Mouse (Mus musculus) forebrain, embryonic 15.5 days (tissue): ENCODE data around the gene Srsf10. TPM values are rescaled to one million over a fixed set of nuclear protein-coding genes. Genes with fewer than 3 reads are reported as not detected.
A peak's percentile ranks its signal among the peaks of the same experiment; 100 is the strongest.

ENCODE experiments used
- ATAC-seq: fragments of 200-750 bp; cut with Nextera tagmentation; replicated peaks from 2 replicates; pipeline ENCODE4 v1.8.0; 2017; ENCODE audit warnings: mild to moderate bottlenecking, moderate TSS enrichment, moderate library complexity
- H3K27ac ChIP-seq: fragments of 300-500 bp; sonication (generic); replicated peaks from 2 replicates; pipeline ENCODE4 v1.5.1; 2015; ENCODE audit warnings: mild to moderate bottlenecking, inconsistent platforms
- H3K27me3 ChIP-seq: fragments of 300-500 bp; sonication (generic); 2 replicates; pipeline ENCODE4 v1.6.1; 2015; ENCODE audit warnings: inconsistent platforms
- H3K36me3 ChIP-seq: fragments of 300-500 bp; sonication (generic); 2 replicates; pipeline ENCODE4 v1.6.1; 2015; ENCODE audit warnings: mild to moderate bottlenecking, inconsistent platforms
- H3K4me1 ChIP-seq: fragments of 300-500 bp; sonication (generic); 2 replicates; pipeline ENCODE4 v1.6.1; 2015; ENCODE audit warnings: inconsistent platforms
- H3K4me2 ChIP-seq: fragments of 300-500 bp; sonication (generic); replicated peaks from 2 replicates; pipeline ENCODE4 v1.6.1; 2015; ENCODE audit warnings: mild to moderate bottlenecking, inconsistent platforms
- H3K4me3 ChIP-seq: fragments of 300-500 bp; sonication (generic); 2 replicates; pipeline ENCODE4 v1.5.1; 2015; ENCODE audit warnings: mild to moderate bottlenecking, inconsistent platforms
- H3K9ac ChIP-seq: fragments of 300-500 bp; sonication (generic); replicated peaks from 2 replicates; pipeline ENCODE4 v1.6.1; 2015; ENCODE audit warnings: mild to moderate bottlenecking, inconsistent platforms
- H3K9me3 ChIP-seq: fragments of 300-500 bp; sonication (generic); 2 replicates; pipeline ENCODE4 v1.6.1; 2016; ENCODE audit warnings: inconsistent platforms
- WGBS: fragments of 180-500 bp; shearing (Covaris S2); methylation state at CpG from one replicate; pipeline ENCODE4 v1.1.7; 2015; ENCODE audit warnings: mixed read lengths; 5-methylcytosine and 5-hydroxymethylcytosine counted together
- polyA plus RNA-seq: library from polyadenylated mRNA; unstranded; fragments of >200 nt; fragmentation: Nextera tagmentation; extraction: Ambion mirVana; gene quantifications from 2 replicates; pipeline ENCODE4 v1.2.1, GENCODE M21; 2015

Gene Srsf10
- polyA plus RNA-seq, 1 experiment from 2014 or later: 272 TPM

- no peak for ATAC-seq
- 88% methylated on average over 8 of the region's 8 CpGs for WGBS
- H3K9ac ChIP-seq: no peak overlapping the region
- H3K36me3 ChIP-seq: no peaks in the 10 kb centered on the region
- no peaks in the 10 kb centered on the region for H3K9me3 ChIP-seq
- peaks cover 21% of the 10 kb centered on the region for H3K4me1 ChIP-seq
- no peak overlapping the region for H3K4me3 ChIP-seq
- no peak overlapping the region for H3K4me2 ChIP-seq
- peak overlapping the region; percentile 65 for H3K27ac ChIP-seq
- no peaks in the 10 kb centered on the region for H3K27me3 ChIP-seq
These were observed 21.3 kb upstream of the Srsf10 start for GRCm38 (mm10) chr4:135834124-135834717.

DNA sequence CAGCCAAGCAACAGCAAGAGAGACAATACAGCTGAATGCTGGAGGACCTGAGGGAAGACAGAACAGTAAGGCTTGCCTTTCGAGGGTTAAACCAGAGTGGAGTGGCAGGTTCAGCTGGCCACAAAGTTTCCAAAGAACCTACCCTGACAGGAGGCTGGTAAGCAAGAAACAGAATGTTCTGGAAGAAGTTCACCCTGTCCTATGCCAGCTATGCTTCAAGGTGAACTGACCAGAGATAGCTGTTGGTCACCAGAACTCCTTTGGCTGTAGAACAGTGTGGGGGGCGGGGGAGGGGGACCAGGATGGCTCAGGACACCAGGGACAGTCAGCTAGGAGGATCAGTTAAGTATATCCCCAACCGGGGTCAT is 16.6 kb upstream of the Srsf10 start:
- no peak overlapping the region for H3K9ac ChIP-seq
- no peak for ATAC-seq
- no peaks in the 10 kb centered on the region for H3K9me3 ChIP-seq

DNA sequence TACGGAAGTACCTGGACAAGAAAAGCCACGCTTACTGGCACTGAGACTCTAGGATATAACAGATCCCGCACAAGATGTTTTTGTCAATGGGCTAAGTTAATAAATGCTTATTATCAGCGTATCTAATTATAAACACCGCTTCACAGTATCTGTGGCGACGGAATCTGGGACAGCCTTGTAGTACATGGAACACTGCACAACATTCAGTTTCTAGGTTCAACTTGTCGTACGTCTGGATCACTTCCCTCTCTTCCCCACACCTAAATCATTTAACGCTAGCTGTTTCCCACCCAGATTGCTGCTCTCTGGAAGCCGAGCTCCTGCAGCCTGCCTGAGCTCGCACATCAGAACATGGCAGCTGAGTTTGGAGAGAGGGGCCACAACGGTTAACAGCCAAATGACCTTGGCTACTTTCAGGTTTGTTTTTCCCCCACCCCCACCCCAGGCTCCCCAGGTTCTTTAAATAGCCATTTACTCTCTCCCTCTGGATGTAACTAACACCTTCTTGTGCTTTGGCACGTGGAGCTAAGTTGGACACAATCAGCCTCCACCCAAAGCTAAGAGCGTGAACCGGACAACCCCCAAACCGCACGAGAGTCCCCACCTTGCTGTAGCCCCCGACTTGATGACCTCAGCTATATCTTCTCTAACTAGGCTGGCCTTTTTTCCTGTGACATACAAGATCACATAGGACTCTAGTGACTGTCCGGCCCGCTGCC is 16.1 kb upstream of the Srsf10 start:
- no peaks in the 10 kb centered on the region for H3K9me3 ChIP-seq
- H3K9ac ChIP-seq: no peak overlapping the region
- H3K4me3 ChIP-seq: no peak overlapping the region
- ATAC-seq: no peak
- H3K36me3 ChIP-seq: no peaks in the 10 kb centered on the region
- no peaks in the 10 kb centered on the region for H3K27me3 ChIP-seq
- 85% methylated on average over 21 of the region's 21 CpGs for WGBS
- no peaks in the 10 kb centered on the region for H3K4me1 ChIP-seq
- no peak overlapping the region for H3K4me2 ChIP-seq
- no peak overlapping the region for H3K27ac ChIP-seq

More for the DNA sequence above, 16.6 kb upstream of the Srsf10 start:
- no peak overlapping the region for H3K4me2 ChIP-seq
- H3K27me3 ChIP-seq: no peaks in the 10 kb centered on the region
- WGBS: 76% methylated on average over 3 of the region's 3 CpGs
- no peak overlapping the region for H3K4me3 ChIP-seq
- peaks cover 5% of the 10 kb centered on the region for H3K4me1 ChIP-seq
- no peaks in the 10 kb centered on the region for H3K36me3 ChIP-seq
- no peak overlapping the region for H3K27ac ChIP-seq

DNA sequence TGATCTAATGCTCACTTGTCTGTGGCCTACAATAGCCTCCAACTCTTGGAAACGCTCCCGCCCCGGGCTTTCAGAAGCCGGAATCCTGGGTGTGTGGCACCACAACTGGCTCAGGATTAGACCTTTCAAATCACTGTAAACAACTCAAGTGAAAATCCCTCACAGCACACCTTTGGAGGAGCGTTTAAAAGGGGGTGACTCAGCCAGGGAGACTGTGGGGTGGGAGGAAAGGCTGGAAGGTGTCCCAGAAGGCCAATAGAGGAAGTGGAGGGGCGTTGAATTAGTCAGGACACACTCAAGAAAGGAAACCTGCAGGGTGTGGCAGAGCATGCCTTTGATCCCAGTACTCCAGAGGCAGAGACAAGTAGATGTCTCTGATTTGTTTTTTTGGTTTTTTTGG is 11.1 kb upstream of the Srsf10 start:
- Histone ChIP-seq H3K4me1 (no peaks in the 10 kb centered on the region), H3K27ac (no peak overlapping the region), H3K36me3 (no peaks in the 10 kb centered on the region), H3K9ac (no peak overlapping the region), H3K4me2 (no peak overlapping the region), H3K9me3 (no peaks in the 10 kb centered on the region), H3K4me3 (no peak overlapping the region), H3K27me3 (no peaks in the 10 kb centered on the region)
- no peak for ATAC-seq
- 84% methylated on average over 6 of the region's 6 CpGs for WGBS

DNA sequence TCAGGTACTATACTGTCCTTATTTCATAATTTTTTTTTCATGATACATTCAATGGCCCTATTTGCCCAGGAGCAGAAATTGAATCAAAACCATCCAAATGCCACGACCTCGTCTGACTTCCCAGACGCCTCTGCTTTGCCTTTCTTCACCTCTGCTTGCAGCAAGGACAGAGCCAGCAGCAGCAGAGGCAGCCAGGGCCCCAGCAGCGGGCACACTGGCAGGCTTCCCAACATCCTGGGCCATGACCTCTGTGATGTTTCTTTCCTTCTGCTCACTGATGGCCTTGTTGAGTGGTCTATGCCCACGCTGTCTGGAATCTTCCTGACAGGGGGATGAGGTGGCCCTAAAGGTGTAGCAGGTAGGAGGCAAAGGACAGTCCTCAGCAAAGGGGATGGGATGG is 8.0 kb upstream of the Srsf10 start:
- Histone ChIP-seq H3K36me3 (no peaks in the 10 kb centered on the region), H3K4me2 (no peak overlapping the region), H3K27me3 (no peaks in the 10 kb centered on the region), H3K9me3 (no peaks in the 10 kb centered on the region), H3K4me3 (no peak overlapping the region), H3K4me1 (peaks cover 14% of the 10 kb centered on the region), H3K27ac (no peak overlapping the region), H3K9ac (no peak overlapping the region)
- ATAC-seq: no peak
- WGBS: 69% methylated on average over 5 of the region's 5 CpGs

DNA sequence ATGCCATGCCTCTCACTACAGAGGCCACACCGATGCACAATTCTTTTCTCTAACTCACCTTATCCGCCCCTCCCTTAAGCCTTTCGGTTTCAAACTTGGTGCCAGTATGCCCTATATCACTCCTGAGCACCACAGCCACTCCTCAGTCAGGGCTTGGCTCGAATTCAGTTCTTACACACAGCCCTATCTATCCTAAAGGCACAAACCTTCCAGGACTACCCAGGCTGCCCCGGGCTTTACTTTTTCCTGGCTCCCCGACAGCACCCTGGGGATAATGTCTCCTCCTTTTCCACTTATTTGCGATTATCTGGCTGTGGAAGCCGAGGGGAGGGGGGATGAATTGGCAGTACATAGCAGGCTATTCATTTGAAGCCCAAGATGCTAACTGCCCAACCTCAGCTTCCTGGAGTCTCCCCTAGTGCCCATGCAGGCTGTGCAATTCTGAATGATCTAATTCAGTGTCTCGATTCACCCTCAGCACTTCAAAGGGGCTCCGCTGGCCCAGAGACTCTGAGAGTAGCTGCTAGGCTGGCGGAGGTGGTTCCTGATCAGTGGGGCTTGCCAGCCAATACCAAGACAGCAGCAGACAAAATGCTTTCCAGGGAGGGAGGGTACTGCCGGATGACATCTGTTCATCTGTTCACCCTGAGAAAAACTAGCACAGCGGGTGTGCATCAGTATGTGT is 5.0 kb upstream of the Srsf10 start:
- peak; percentile 59 for ATAC-seq
- no peaks in the 10 kb centered on the region for H3K9me3 ChIP-seq
- 0 out of 2 replicates have a peak overlapping the region, but pooled peaks have one; percentile 13 for H3K4me3 ChIP-seq
- peak overlapping the region; percentile 19 for H3K9ac ChIP-seq
- H3K36me3 ChIP-seq: no peaks in the 10 kb centered on the region
- H3K27me3 ChIP-seq: no peaks in the 10 kb centered on the region
- H3K4me2 ChIP-seq: peak overlapping the region; percentile 36
- peak overlapping the region; percentile 91 for H3K27ac ChIP-seq
- peaks cover 30% of the 10 kb centered on the region for H3K4me1 ChIP-seq
- 19% methylated on average over 13 of the region's 13 CpGs for WGBS

DNA sequence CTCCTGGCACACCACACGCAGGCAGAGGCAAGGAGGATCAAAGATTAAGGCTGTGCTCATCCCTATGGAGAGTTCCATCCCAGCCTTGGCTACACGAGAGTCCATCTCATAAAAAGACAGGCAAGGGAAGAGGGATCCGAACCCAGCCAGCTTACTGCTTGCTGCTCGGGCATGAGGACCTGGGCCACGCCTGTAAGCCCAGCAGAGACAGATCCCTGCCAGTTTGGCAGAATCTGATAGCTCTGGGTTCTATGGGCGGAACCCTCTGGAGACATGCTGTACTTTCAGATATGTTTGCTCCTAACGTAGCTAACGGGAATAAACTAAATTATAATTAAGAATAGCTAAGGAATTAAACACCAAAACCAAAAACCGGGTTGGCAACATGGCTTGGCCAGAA is 3.6 kb upstream of the Srsf10 start:
- H3K27ac ChIP-seq: 0 out of 2 replicates have a peak overlapping the region, but pooled peaks have one; percentile 29
- H3K4me3 ChIP-seq: no peak overlapping the region
- 87% methylated on average over 9 of the region's 9 CpGs for WGBS
- peaks cover 30% of the 10 kb centered on the region for H3K4me1 ChIP-seq
- no peaks in the 10 kb centered on the region for H3K27me3 ChIP-seq
- no peak for ATAC-seq
- no peaks in the 10 kb centered on the region for H3K36me3 ChIP-seq
- no peak overlapping the region for H3K4me2 ChIP-seq
- no peak overlapping the region for H3K9ac ChIP-seq
- no peaks in the 10 kb centered on the region for H3K9me3 ChIP-seq

DNA sequence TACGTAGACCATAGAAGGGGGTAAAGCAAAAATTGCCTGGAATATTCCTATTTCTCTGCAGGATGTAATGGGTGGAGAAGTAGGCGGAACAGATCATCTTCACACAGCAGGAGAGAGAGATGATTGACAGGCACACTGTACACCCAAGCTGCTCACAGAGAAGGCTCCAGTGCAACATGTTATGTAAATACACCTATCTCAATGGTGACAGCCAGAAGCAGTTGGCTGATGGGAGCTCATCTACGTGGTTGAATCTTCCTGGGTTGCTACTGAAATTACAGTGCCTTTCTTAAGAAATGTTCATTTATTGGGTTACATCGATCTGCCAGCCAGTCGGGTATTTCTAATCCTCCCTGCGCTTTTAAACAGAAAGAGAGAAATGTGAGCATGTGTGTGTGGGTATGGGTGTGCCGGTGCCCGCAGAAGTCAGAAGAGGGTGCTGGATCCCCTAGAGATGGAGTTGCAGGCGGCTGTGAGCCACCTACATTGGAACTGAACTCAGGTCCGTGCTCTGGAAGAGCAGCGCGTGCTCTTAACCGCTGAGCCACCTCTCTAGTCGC is 1.5 kb upstream of the Srsf10 start:
- Histone ChIP-seq H3K27ac (peak overlapping the region; percentile 100), H3K4me3 (0 out of 2 replicates have a peak overlapping the region, but pooled peaks have one; percentile 2), H3K9me3 (no peaks in the 10 kb centered on the region), H3K36me3 (no peaks in the 10 kb centered on the region), H3K27me3 (no peaks in the 10 kb centered on the region), H3K4me2 (no peak overlapping the region), H3K9ac (peak overlapping the region; percentile 90), H3K4me1 (peaks cover 47% of the 10 kb centered on the region)
- WGBS: 76% methylated on average over 14 of the region's 14 CpGs
- no peak for ATAC-seq

- H3K36me3 ChIP-seq: no peaks in the 10 kb centered on the region
- no peaks in the 10 kb centered on the region for H3K9me3 ChIP-seq
- no peaks in the 10 kb centered on the region for H3K27me3 ChIP-seq
- no peak for ATAC-seq
- H3K4me1 ChIP-seq: peaks cover 52% of the 10 kb centered on the region
- H3K27ac ChIP-seq: peak overlapping the region; percentile 100
- H3K9ac ChIP-seq: peak overlapping the region; percentile 90
- 69% methylated on average over 11 of the region's 11 CpGs for WGBS
- H3K4me3 ChIP-seq: peak overlapping the region; percentile 85
- peak overlapping the region; percentile 80 for H3K4me2 ChIP-seq
These were observed 917 bp upstream of the Srsf10 start for GRCm38 (mm10) chr4:135854630-135855029.

DNA sequence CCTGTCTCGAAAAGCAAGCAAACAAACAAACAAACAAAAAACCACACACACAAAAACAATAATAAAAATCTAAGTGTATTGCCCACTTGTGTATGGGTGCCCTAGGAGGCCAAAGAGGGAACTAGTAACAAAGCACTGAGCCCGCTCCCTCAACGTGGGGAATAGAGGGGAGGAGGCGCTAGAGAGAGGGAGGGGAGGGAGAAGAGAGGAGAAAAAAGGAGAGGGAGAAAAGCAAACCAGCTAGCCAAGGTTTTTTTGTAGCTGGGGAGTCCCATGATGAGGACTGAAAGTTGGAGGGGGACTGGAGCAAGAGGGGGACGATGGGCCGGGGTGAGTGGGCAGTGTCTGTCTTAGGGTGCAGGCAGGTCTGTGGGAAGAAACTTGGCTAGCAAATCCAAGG is 467 bp upstream of the Srsf10 start:
- no peaks in the 10 kb centered on the region for H3K9me3 ChIP-seq
- no peaks in the 10 kb centered on the region for H3K27me3 ChIP-seq
- ATAC-seq: peak; percentile 17; the same call in 1 of the 2 replicates
- peak overlapping the region; percentile 90 for H3K9ac ChIP-seq
- peak overlapping the region; percentile 80 for H3K4me2 ChIP-seq
- peak overlapping the region; percentile 85 for H3K4me3 ChIP-seq
- 5% methylated on average over 6 of the region's 6 CpGs for WGBS
- H3K27ac ChIP-seq: peak overlapping the region; percentile 100
- H3K4me1 ChIP-seq: peaks cover 54% of the 10 kb centered on the region
- no peaks in the 10 kb centered on the region for H3K36me3 ChIP-seq

GRCm38 (mm10) chr4:135856223-135857091 is 910 bp downstream of the Srsf10 start:
- H3K4me1 ChIP-seq: peaks cover 54% of the 10 kb centered on the region
- peak overlapping the region; percentile 85 for H3K4me3 ChIP-seq
- under 1% methylated on average over 87 of the region's 91 CpGs for WGBS

More at GRCm38 (mm10) chr4:135856223-135857091, 910 bp downstream of the Srsf10 start:
- H3K9ac ChIP-seq: peak overlapping the region; percentile 89
- peak; percentile 68 for ATAC-seq
- peak overlapping the region; percentile 69 for H3K4me2 ChIP-seq
- H3K9me3 ChIP-seq: no peaks in the 10 kb centered on the region
- no peaks in the 10 kb centered on the region for H3K27me3 ChIP-seq
- H3K36me3 ChIP-seq: no peaks in the 10 kb centered on the region
- H3K27ac ChIP-seq: peak overlapping the region; percentile 100
